Mouse (Mus musculus): ENCODE data around the gene Cela3b. TPM values are rescaled to one million over a fixed set of nuclear protein-coding genes. Genes with fewer than 3 reads are reported as not detected.
A peak's percentile ranks its signal among the peaks of the same experiment; 100 is the strongest.

Gene Cela3b
- polyA plus RNA-seq, 1 experiment from 2014 or later: not detected

- no peak overlapping the region for H3K4me3 ChIP-seq
- WGBS: 55% methylated on average over 5 of the region's 5 CpGs
- peaks cover 8% of the 10 kb centered on the region; the same call in 1 of the 2 replicates for H3K4me1 ChIP-seq
- H3K27ac ChIP-seq: no peak overlapping the region
- H3K27me3 ChIP-seq: no peaks in the 10 kb centered on the region
- no peaks in the 10 kb centered on the region for H3K9me3 ChIP-seq
- no peak for ATAC-seq (ENCODE audit: insufficient number of reproducible peaks, low FRiP score, low TSS enrichment, low read depth)
- H3K9ac ChIP-seq: no peak overlapping the region
- no peak overlapping the region for H3K4me2 ChIP-seq
- no peaks in the 10 kb centered on the region for H3K36me3 ChIP-seq
Measured at GRCm38 (mm10) chr4:137458861-137459260, 28.5 kb upstream of the Cela3b start.

- H3K36me3 ChIP-seq: no peaks in the 10 kb centered on the region
- no peak overlapping the region for H3K4me3 ChIP-seq
- H3K27ac ChIP-seq: no peak overlapping the region
- WGBS: 64% methylated on average over 9 of the region's 9 CpGs
- ATAC-seq (ENCODE audit: insufficient number of reproducible peaks, low FRiP score, low TSS enrichment, low read depth): no peak
- no peaks in the 10 kb centered on the region for H3K27me3 ChIP-seq
- H3K4me1 ChIP-seq: peaks cover 8% of the 10 kb centered on the region; the same call in 1 of the 2 replicates
- no peak overlapping the region for H3K9ac ChIP-seq
- no peaks in the 10 kb centered on the region for H3K9me3 ChIP-seq
- H3K4me2 ChIP-seq: no peak overlapping the region
Measured at GRCm38 (mm10) chr4:137458310-137458709, 28.0 kb upstream of the Cela3b start.

GRCm38 (mm10) chr4:137457292-137457691 is 27.0 kb upstream of the Cela3b start:
- Histone ChIP-seq H3K27ac (no peak overlapping the region), H3K9me3 (no peaks in the 10 kb centered on the region), H3K4me2 (no peak overlapping the region), H3K4me1 (peaks cover 6% of the 10 kb centered on the region; the same call in 1 of the 2 replicates), H3K27me3 (no peaks in the 10 kb centered on the region), H3K36me3 (no peaks in the 10 kb centered on the region), H3K9ac (no peak overlapping the region), H3K4me3 (no peak overlapping the region)
- no peak for ATAC-seq (ENCODE audit: insufficient number of reproducible peaks, low FRiP score, low TSS enrichment, low read depth)
- WGBS: 86% methylated on average over 4 of the region's 4 CpGs

- Histone ChIP-seq H3K9me3 (no peaks in the 10 kb centered on the region), H3K27me3 (no peaks in the 10 kb centered on the region), H3K27ac (no peak overlapping the region), H3K4me1 (peaks cover 6% of the 10 kb centered on the region; the same call in 1 of the 2 replicates), H3K9ac (no peak overlapping the region), H3K36me3 (no peaks in the 10 kb centered on the region), H3K4me3 (no peak overlapping the region), H3K4me2 (no peak overlapping the region)
- no peak for ATAC-seq (ENCODE audit: insufficient number of reproducible peaks, low FRiP score, low TSS enrichment, low read depth)
- WGBS: 70% methylated on average over 12 of the region's 12 CpGs
Measured at GRCm38 (mm10) chr4:137456581-137456980, 26.2 kb upstream of the Cela3b start.

- Histone ChIP-seq H3K4me1 (peaks cover 6% of the 10 kb centered on the region; the same call in 1 of the 2 replicates), H3K9me3 (no peaks in the 10 kb centered on the region), H3K36me3 (no peaks in the 10 kb centered on the region), H3K27me3 (no peaks in the 10 kb centered on the region), H3K4me2 (no peak overlapping the region), H3K4me3 (no peak overlapping the region), H3K9ac (no peak overlapping the region), H3K27ac (no peak overlapping the region)
- ATAC-seq (ENCODE audit: insufficient number of reproducible peaks, low FRiP score, low TSS enrichment, low read depth): no peak
- 91% methylated on average over 14 of the region's 14 CpGs for WGBS
Measured at GRCm38 (mm10) chr4:137454582-137454981, 24.2 kb upstream of the Cela3b start.

GRCm38 (mm10) chr4:137453234-137453767 is 23.0 kb upstream of the Cela3b start, which contains the start of gene 1700013G24Rik:
Gene 1700013G24Rik, plus strand, starts transcription at chr4:137453284.
- ATAC-seq (ENCODE audit: insufficient number of reproducible peaks, low FRiP score, low TSS enrichment, low read depth): no peak
- Histone ChIP-seq H3K4me3 (no peak within 1 kb of the TSS), H3K36me3 (no peaks in the 10 kb centered on the region), H3K4me1 (peaks cover 14% of the 10 kb centered on the region), H3K27me3 (no peaks in the 10 kb centered on the region), H3K9me3 (no peaks in the 10 kb centered on the region), H3K9ac (no peak within 1 kb of the TSS), H3K27ac (peak within 1 kb of the TSS; percentile 51; the same call in 1 of the 2 replicates), H3K4me2 (no peak within 1 kb of the TSS)
- WGBS: 79% methylated on average over 8 of the region's 8 CpGs

GRCm38 (mm10) chr4:137452190-137452589 is 21.9 kb upstream of the Cela3b start:
- Histone ChIP-seq H3K4me3 (no peak overlapping the region), H3K4me2 (no peak overlapping the region), H3K4me1 (peaks cover 23% of the 10 kb centered on the region), H3K27me3 (no peaks in the 10 kb centered on the region), H3K9me3 (no peaks in the 10 kb centered on the region), H3K9ac (no peak overlapping the region), H3K36me3 (no peaks in the 10 kb centered on the region), H3K27ac (no peak overlapping the region)
- ATAC-seq (ENCODE audit: insufficient number of reproducible peaks, low FRiP score, low TSS enrichment, low read depth): no peak
- 88% methylated on average over 6 of the region's 6 CpGs for WGBS

- no peak overlapping the region for H3K9ac ChIP-seq
- H3K4me1 ChIP-seq: peaks cover 23% of the 10 kb centered on the region
- no peaks in the 10 kb centered on the region for H3K27me3 ChIP-seq
- H3K9me3 ChIP-seq: no peaks in the 10 kb centered on the region
- no peaks in the 10 kb centered on the region for H3K36me3 ChIP-seq
- no peak for ATAC-seq (ENCODE audit: insufficient number of reproducible peaks, low FRiP score, low TSS enrichment, low read depth)
- H3K27ac ChIP-seq: peak overlapping the region; percentile 12; the same call in 1 of the 2 replicates
- 76% methylated on average over 10 of the region's 10 CpGs for WGBS
- H3K4me3 ChIP-seq: no peak overlapping the region
- no peak overlapping the region for H3K4me2 ChIP-seq
Measured at GRCm38 (mm10) chr4:137449715-137450114, 19.4 kb upstream of the Cela3b start.

- no peaks in the 10 kb centered on the region for H3K36me3 ChIP-seq
- peak overlapping the region; percentile 12; the same call in 1 of the 2 replicates for H3K27ac ChIP-seq
- H3K27me3 ChIP-seq: no peaks in the 10 kb centered on the region
- 57% methylated on average over 2 of the region's 2 CpGs for WGBS
- H3K9ac ChIP-seq: no peak overlapping the region
- no peak overlapping the region for H3K4me2 ChIP-seq
- H3K9me3 ChIP-seq: no peaks in the 10 kb centered on the region
- ATAC-seq (ENCODE audit: insufficient number of reproducible peaks, low FRiP score, low TSS enrichment, low read depth): no peak
- no peak overlapping the region for H3K4me3 ChIP-seq
- H3K4me1 ChIP-seq: peaks cover 23% of the 10 kb centered on the region
Measured at GRCm38 (mm10) chr4:137449132-137449531, 18.8 kb upstream of the Cela3b start.

- Histone ChIP-seq H3K36me3 (no peaks in the 10 kb centered on the region), H3K4me1 (peaks cover 26% of the 10 kb centered on the region), H3K9me3 (no peaks in the 10 kb centered on the region), H3K9ac (no peak overlapping the region), H3K4me3 (no peak overlapping the region), H3K4me2 (no peak overlapping the region), H3K27me3 (no peaks in the 10 kb centered on the region), H3K27ac (peak overlapping the region; percentile 12; the same call in 1 of the 2 replicates)
- no peak for ATAC-seq (ENCODE audit: insufficient number of reproducible peaks, low FRiP score, low TSS enrichment, low read depth)
- WGBS: 37% methylated on average over 2 of the region's 2 CpGs
Measured at GRCm38 (mm10) chr4:137448641-137449040, 18.3 kb upstream of the Cela3b start.

- 8% methylated on average over 6 of the region's 6 CpGs for WGBS
- H3K4me3 ChIP-seq: no peak overlapping the region
Measured at GRCm38 (mm10) chr4:137448197-137448596, 17.9 kb upstream of the Cela3b start.

GRCm38 (mm10) chr4:137447363-137448196 is 17.2 kb upstream of the Cela3b start:
- Histone ChIP-seq H3K9me3 (no peaks in the 10 kb centered on the region), H3K27ac (peak overlapping the region; percentile 12), H3K4me3 (no peak overlapping the region), H3K27me3 (no peaks in the 10 kb centered on the region), H3K9ac (no peak overlapping the region), H3K4me1 (peaks cover 24% of the 10 kb centered on the region), H3K36me3 (no peaks in the 10 kb centered on the region), H3K4me2 (no peak overlapping the region)
- no peak for ATAC-seq (ENCODE audit: insufficient number of reproducible peaks, low FRiP score, low TSS enrichment, low read depth)
- WGBS: 49% methylated on average over 7 of the region's 7 CpGs

More at GRCm38 (mm10) chr4:137448197-137448596, 17.9 kb upstream of the Cela3b start:
- H3K9ac ChIP-seq: no peak overlapping the region
- H3K27me3 ChIP-seq: no peaks in the 10 kb centered on the region
- H3K36me3 ChIP-seq: no peaks in the 10 kb centered on the region
- H3K9me3 ChIP-seq: no peaks in the 10 kb centered on the region
- H3K4me1 ChIP-seq: peaks cover 26% of the 10 kb centered on the region
- peak; percentile 66 for ATAC-seq (ENCODE audit: insufficient number of reproducible peaks, low FRiP score, low TSS enrichment, low read depth)
- peak overlapping the region; percentile 12 for H3K27ac ChIP-seq
- H3K4me2 ChIP-seq: no peak overlapping the region
